Mouse (Mus musculus) bone marrow macrophage, adult 2 months (primary cell): ENCODE measurements at regions not wholly inside any gene's neighbourhood (a gene's known extent, or its start where the extent isn't known, plus 50 kb on each side); places are given as distances from the start of the nearest gene placed in this dataset.

ENCODE experiments used
- CTCF ChIP-seq: IDR thresholded peaks from 2 replicates; pipeline ENCODE4 v1.5.1; 2012; ENCODE audit warnings: low read depth, mild to moderate bottlenecking, low read length, moderate library complexity
- POLR2A ChIP-seq: IDR thresholded peaks from 2 replicates; pipeline ENCODE4 v1.6.1; 2012; ENCODE audit warnings: mild to moderate bottlenecking, low read depth, low read length, borderline replicate concordance

- TF ChIP-seq CTCF = no peak
- TF ChIP-seq POLR2A = no peak
Measured at GRCm38 (mm10) chr19:44626261-44626660, 63.6 kb downstream of the Hif1an start.
